Mouse (Mus musculus): ENCODE measurements around the gene Ccdc27. TPM values are rescaled to one million over a fixed set of nuclear protein-coding genes. Genes with fewer than 3 reads are reported as not detected.
A peak's percentile ranks its signal among the peaks of the same experiment; 100 is the strongest.

Gene Ccdc27
- polyA plus RNA-seq, 1 experiment from 2014 or later: not detected

- no peak overlapping the region for H3K4me2 ChIP-seq (ENCODE audit: low read length)
- WGBS: 28% methylated on average over 4 of the region's 4 CpGs
These were observed 19.6 kb downstream of the Ccdc27 start for GRCm38 (mm10) chr4:154022844-154023243.

GRCm38 (mm10) chr4:154022407-154022806 is 20.1 kb downstream of the Ccdc27 start:
- H3K36me3 ChIP-seq (ENCODE audit: control insufficient read depth, insufficient read depth, low read length): peaks cover 49% of the 10 kb centered on the region

More at GRCm38 (mm10) chr4:154022844-154023243, 19.6 kb downstream of the Ccdc27 start:
- no peak overlapping the region for H3K9ac ChIP-seq (ENCODE audit: low read length)
- H3K27ac ChIP-seq (ENCODE audit: low read depth, low read length): no peak overlapping the region
- peaks cover 47% of the 10 kb centered on the region for H3K36me3 ChIP-seq (ENCODE audit: control insufficient read depth, insufficient read depth, low read length)
- no peak for ATAC-seq
- no peaks in the 10 kb centered on the region for H3K9me3 ChIP-seq (replicated peaks; ENCODE audit: control insufficient read depth, low read length)
- no peaks in the 10 kb centered on the region for H3K4me1 ChIP-seq (ENCODE audit: control insufficient read depth, insufficient read depth, low read length)
- no peak overlapping the region for H3K4me3 ChIP-seq (ENCODE audit: low read depth, low read length)
- no peak for DNase-seq (ENCODE audit: low spot score)
- peaks cover 7% of the 10 kb centered on the region; the same call in 1 of the 2 replicates for H3K27me3 ChIP-seq (replicated peaks; ENCODE audit: control insufficient read depth, insufficient read depth, low read length)

GRCm38 (mm10) chr4:154021432-154021831 is 21.0 kb downstream of the Ccdc27 start:
- Histone ChIP-seq H3K27me3 (replicated peaks; ENCODE audit: control insufficient read depth, insufficient read depth, low read length) (peaks cover 7% of the 10 kb centered on the region; the same call in 1 of the 2 replicates), H3K9me3 (replicated peaks; ENCODE audit: control insufficient read depth, low read length) (no peaks in the 10 kb centered on the region), H3K4me3 (ENCODE audit: low read depth, low read length) (no peak overlapping the region), H3K4me2 (ENCODE audit: low read length) (no peak overlapping the region), H3K4me1 (ENCODE audit: control insufficient read depth, insufficient read depth, low read length) (no peaks in the 10 kb centered on the region), H3K36me3 (ENCODE audit: control insufficient read depth, insufficient read depth, low read length) (peaks cover 59% of the 10 kb centered on the region), H3K27ac (ENCODE audit: low read depth, low read length) (no peak overlapping the region), H3K9ac (ENCODE audit: low read length) (no peak overlapping the region)
- no peak for DNase-seq (ENCODE audit: low spot score)
- ATAC-seq: no peak
- 92% methylated on average over 9 of the region's 9 CpGs for WGBS

More at GRCm38 (mm10) chr4:154022407-154022806, 20.1 kb downstream of the Ccdc27 start:
- DNase-seq (ENCODE audit: low spot score) (no peak), ATAC-seq (no peak)
- H3K9me3 ChIP-seq (replicated peaks; ENCODE audit: control insufficient read depth, low read length): no peaks in the 10 kb centered on the region
- H3K9ac ChIP-seq (ENCODE audit: low read length): no peak overlapping the region
- no peak overlapping the region for H3K4me2 ChIP-seq (ENCODE audit: low read length)
- H3K4me3 ChIP-seq (ENCODE audit: low read depth, low read length): no peak overlapping the region
- no peak overlapping the region for H3K27ac ChIP-seq (ENCODE audit: low read depth, low read length)
- 76% methylated on average over 4 of the region's 4 CpGs for WGBS
- no peaks in the 10 kb centered on the region for H3K4me1 ChIP-seq (ENCODE audit: control insufficient read depth, insufficient read depth, low read length)
- peaks cover 7% of the 10 kb centered on the region; the same call in 1 of the 2 replicates for H3K27me3 ChIP-seq (replicated peaks; ENCODE audit: control insufficient read depth, insufficient read depth, low read length)

GRCm38 (mm10) chr4:154019571-154019970 is 22.9 kb downstream of the Ccdc27 start:
- Histone ChIP-seq H3K4me3 (ENCODE audit: low read depth, low read length) (no peak overlapping the region), H3K36me3 (ENCODE audit: control insufficient read depth, insufficient read depth, low read length) (peaks cover 77% of the 10 kb centered on the region), H3K9me3 (replicated peaks; ENCODE audit: control insufficient read depth, low read length) (no peaks in the 10 kb centered on the region), H3K27me3 (replicated peaks; ENCODE audit: control insufficient read depth, insufficient read depth, low read length) (no peaks in the 10 kb centered on the region), H3K9ac (ENCODE audit: low read length) (no peak overlapping the region), H3K27ac (ENCODE audit: low read depth, low read length) (no peak overlapping the region), H3K4me1 (ENCODE audit: control insufficient read depth, insufficient read depth, low read length) (no peaks in the 10 kb centered on the region), H3K4me2 (ENCODE audit: low read length) (no peak overlapping the region)
- WGBS: 69% methylated on average over 7 of the region's 7 CpGs
- ATAC-seq (no peak), DNase-seq (ENCODE audit: low spot score) (no peak)

- Histone ChIP-seq H3K4me3 (ENCODE audit: low read depth, low read length) (no peak overlapping the region), H3K9ac (ENCODE audit: low read length) (no peak overlapping the region), H3K27me3 (replicated peaks; ENCODE audit: control insufficient read depth, insufficient read depth, low read length) (no peaks in the 10 kb centered on the region), H3K36me3 (ENCODE audit: control insufficient read depth, insufficient read depth, low read length) (peaks cover 59% of the 10 kb centered on the region), H3K9me3 (replicated peaks; ENCODE audit: control insufficient read depth, low read length) (no peaks in the 10 kb centered on the region), H3K4me1 (ENCODE audit: control insufficient read depth, insufficient read depth, low read length) (peaks cover 11% of the 10 kb centered on the region), H3K4me2 (ENCODE audit: low read length) (no peak overlapping the region), H3K27ac (ENCODE audit: low read depth, low read length) (no peak overlapping the region)
- WGBS: 92% methylated on average over 10 of the region's 11 CpGs
- no peak for ATAC-seq
- no peak for DNase-seq (ENCODE audit: low spot score)
These were observed 27.0 kb downstream of the Ccdc27 start for GRCm38 (mm10) chr4:154015476-154015875.

GRCm38 (mm10) chr4:154012132-154012882 is 30.2 kb downstream of the Ccdc27 start:
- Histone ChIP-seq H3K4me2 (ENCODE audit: low read length) (peak overlapping the region; percentile 99), H3K4me1 (ENCODE audit: control insufficient read depth, insufficient read depth, low read length) (peaks cover 11% of the 10 kb centered on the region), H3K27ac (ENCODE audit: low read depth, low read length) (0 out of 2 replicates have a peak overlapping the region, but pooled peaks have one; percentile 17), H3K9ac (ENCODE audit: low read length) (peak overlapping the region; percentile 93), H3K36me3 (ENCODE audit: control insufficient read depth, insufficient read depth, low read length) (peaks cover 35% of the 10 kb centered on the region), H3K9me3 (replicated peaks; ENCODE audit: control insufficient read depth, low read length) (no peaks in the 10 kb centered on the region), H3K4me3 (ENCODE audit: low read depth, low read length) (peak overlapping the region; percentile 98), H3K27me3 (replicated peaks; ENCODE audit: control insufficient read depth, insufficient read depth, low read length) (no peaks in the 10 kb centered on the region)
- WGBS: 3% methylated on average over 54 of the region's 55 CpGs
- DNase-seq (ENCODE audit: low spot score): no peak
- ATAC-seq: 0 out of 2 replicates have a peak, but pooled peaks have one; percentile 1

- WGBS: 2% methylated on average over 51 of the region's 59 CpGs
- peak; percentile 92 for DNase-seq (ENCODE audit: low spot score)
- Histone ChIP-seq H3K27ac (ENCODE audit: low read depth, low read length) (0 out of 2 replicates have a peak within 1 kb of the TSS, but pooled peaks have one; percentile 17), H3K4me2 (ENCODE audit: low read length) (peak within 1 kb of the TSS; percentile 99), H3K9ac (ENCODE audit: low read length) (peak within 1 kb of the TSS; percentile 93), H3K36me3 (ENCODE audit: control insufficient read depth, insufficient read depth, low read length) (peaks cover 35% of the 10 kb centered on the region), H3K4me3 (ENCODE audit: low read depth, low read length) (peak within 1 kb of the TSS; percentile 98), H3K9me3 (replicated peaks; ENCODE audit: control insufficient read depth, low read length) (no peaks in the 10 kb centered on the region), H3K27me3 (replicated peaks; ENCODE audit: control insufficient read depth, insufficient read depth, low read length) (no peaks in the 10 kb centered on the region), H3K4me1 (ENCODE audit: control insufficient read depth, insufficient read depth, low read length) (peaks cover 11% of the 10 kb centered on the region)
- ATAC-seq: peak; percentile 95
These were observed 30.8 kb downstream of the Ccdc27 start, which contains the start of gene Lrrc47 for GRCm38 (mm10) chr4:154011646-154012089. Lrrc47 (plus strand) TSS chr4:154011731.

GRCm38 (mm10) chr4:154010907-154011645 is 31.4 kb downstream of the Ccdc27 start:
- DNase-seq (ENCODE audit: low spot score) (no peak), ATAC-seq (peak; percentile 60; the same call in 1 of the 2 replicates)
- peaks cover 35% of the 10 kb centered on the region for H3K36me3 ChIP-seq (ENCODE audit: control insufficient read depth, insufficient read depth, low read length)
- no peaks in the 10 kb centered on the region for H3K9me3 ChIP-seq (replicated peaks; ENCODE audit: control insufficient read depth, low read length)
- 0 out of 2 replicates have a peak overlapping the region, but pooled peaks have one; percentile 17 for H3K27ac ChIP-seq (ENCODE audit: low read depth, low read length)
- H3K27me3 ChIP-seq (replicated peaks; ENCODE audit: control insufficient read depth, insufficient read depth, low read length): no peaks in the 10 kb centered on the region
- H3K4me2 ChIP-seq (ENCODE audit: low read length): peak overlapping the region; percentile 99
- peaks cover 11% of the 10 kb centered on the region for H3K4me1 ChIP-seq (ENCODE audit: control insufficient read depth, insufficient read depth, low read length)
- WGBS: 28% methylated on average over 13 of the region's 13 CpGs
- peak overlapping the region; percentile 98 for H3K4me3 ChIP-seq (ENCODE audit: low read depth, low read length)
- peak overlapping the region; percentile 93 for H3K9ac ChIP-seq (ENCODE audit: low read length)
